Mouse (Mus musculus) testis, adult 2 months (tissue): ENCODE measurements around the gene Hist1h4a.

ENCODE experiments used
- CTCF ChIP-seq: fragments of 200-500 bp; IDR thresholded peaks from 2 replicates; pipeline ENCODE4 v1.5.1; 2012; ENCODE audit warnings: low read depth, mild to moderate bottlenecking, inconsistent platforms, low read length, moderate library complexity; ENCODE audit not compliant: control insufficient read depth, insufficient read depth, insufficient replicate concordance
- POLR2A ChIP-seq: fragments of 200-500 bp; IDR thresholded peaks from 2 replicates; pipeline ENCODE4 v1.6.1; 2012; ENCODE audit warnings: low read depth, mild to moderate bottlenecking, inconsistent platforms, low read length, moderate library complexity; ENCODE audit not compliant: control insufficient read depth

GRCm38 (mm10) chr13:23764324-23765171, 3.5 kb upstream of the Hist1h4a start:
- TF ChIP-seq POLR2A (no peak), CTCF (no peak)
